Mouse (Mus musculus): ENCODE measurements around the gene Vmn2r5.
"Not testable (repeated sequence)": the region's sequence is repeated elsewhere in the genome, so short reads cannot be mapped to it uniquely, and the experiment has no call there.

Vmn2r5 gene

GRCm38 (mm10) chr3:64509742-64510141 is at the start of gene Vmn2r5:
Gene Vmn2r5 (minus strand): TSS chr3:64509842.
- in situ Hi-C loops (cut with MboI): not testable (repeated sequence)

DNA sequence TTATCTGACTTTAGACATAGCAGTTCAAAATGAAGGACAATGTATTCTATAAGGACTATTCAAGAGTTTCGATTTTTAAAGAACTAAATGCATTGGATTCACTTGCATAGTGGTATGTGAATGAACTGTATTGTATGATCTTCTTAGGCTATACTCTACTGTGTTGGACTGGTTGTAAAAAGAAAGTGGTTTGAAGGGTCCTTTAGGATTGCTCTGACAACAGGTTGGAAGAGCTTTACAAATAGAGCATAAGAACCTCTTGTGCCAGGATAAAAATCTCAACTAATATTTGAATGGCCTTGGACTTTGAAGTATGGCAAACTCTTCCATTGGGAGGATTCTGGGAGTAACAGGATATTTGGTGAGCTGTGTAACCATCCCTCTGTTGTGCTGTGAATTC is 13.9 kb upstream of the Vmn2r5 start:
- in situ Hi-C loops (cut with MboI): not testable (repeated sequence)
